Mouse (Mus musculus): ENCODE measurements at regions not wholly inside any gene's neighbourhood (a gene's known extent, or its start where the extent isn't known, plus 50 kb on each side); places are given as distances from the start of the nearest gene placed in this dataset.

GRCm38 (mm10) chr1:137697289-137697688 lies 478.2 kb downstream of the Ptprc start:
- no peak for TF ChIP-seq CTCF (IDR thresholded peaks at IDR 0.05; ENCODE audit: low read depth)
- TF ChIP-seq EP300 (IDR thresholded peaks at IDR 0.05; ENCODE audit: low read depth) = no peak
